Mouse (Mus musculus) cerebellum, adult 2 months (tissue): ENCODE measurements at regions not wholly inside any gene's neighbourhood (a gene's known extent, or its start where the extent isn't known, plus 50 kb on each side); places are given as distances from the start of the nearest gene placed in this dataset.

Experiments used
- DNase-seq, 2 experiments: peaks; one replicate each; pipeline ENCODE4 v3.0.0; 2021
- H3K27ac ChIP-seq: fragments of 200-500 bp; 2 replicates; pipeline ENCODE4 v1.5.1; 2012; ENCODE audit warnings: low read length, control low read depth, inconsistent platforms; ENCODE audit not compliant: insufficient read depth
- H3K27me3 ChIP-seq: fragments of 200-500 bp; 2 replicates; pipeline ENCODE4 v1.6.1; 2012; ENCODE audit warnings: inconsistent platforms, mild to moderate bottlenecking, low read length, moderate library complexity; ENCODE audit not compliant: control insufficient read depth, insufficient read depth
- H3K4me1 ChIP-seq: fragments of 200-500 bp; 2 replicates; pipeline ENCODE4 v1.6.1; 2011; ENCODE audit warnings: low read length; ENCODE audit not compliant: control insufficient read depth, insufficient read depth
- H3K4me3 ChIP-seq: fragments of 200-500 bp; replicated peaks from 2 replicates; pipeline ENCODE3; 2011; ENCODE audit warnings: mild to moderate bottlenecking, low read depth, low read length, control low read depth; ENCODE audit not compliant: insufficient read depth
- CTCF ChIP-seq: fragments of 200-500 bp; IDR thresholded peaks from 2 replicates; pipeline ENCODE4 v1.5.1; 2011; ENCODE audit warnings: low read depth, mild to moderate bottlenecking, control low read depth, low read length, moderate library complexity, borderline replicate concordance; ENCODE audit not compliant: insufficient read depth
- POLR2A ChIP-seq: fragments of 200-500 bp; IDR thresholded peaks from 2 replicates; pipeline ENCODE4 v1.6.1; 2011; ENCODE audit warnings: low read length, control low read depth, borderline replicate concordance; ENCODE audit not compliant: insufficient read depth
- WGBS: fragments of 180-500 bp; shearing (Covaris S2); methylation state at CpG from one replicate; pipeline ENCODE4 v1.1.7; 2018; 5-methylcytosine and 5-hydroxymethylcytosine counted together

GRCm38 (mm10) chr5:118364646-118365045 is 119.6 kb downstream of the 2410131K14Rik start:
- Histone ChIP-seq H3K27ac (no peak overlapping the region), H3K4me1 (no peaks in the 10 kb centered on the region), H3K27me3 (no peaks in the 10 kb centered on the region), H3K4me3 (no peak overlapping the region)
- no peak for DNase-seq
- WGBS = 95% methylated on average over 4 of the region's 4 CpGs
- no peak for TF ChIP-seq POLR2A
- TF ChIP-seq CTCF = no peak

- Histone ChIP-seq H3K27ac (no peak overlapping the region), H3K4me3 (no peak overlapping the region), H3K27me3 (no peaks in the 10 kb centered on the region), H3K4me1 (no peaks in the 10 kb centered on the region)
- no peak for TF ChIP-seq CTCF
- no peak for TF ChIP-seq POLR2A
- DNase-seq = no peak
- WGBS = 90% methylated on average over 7 of the region's 7 CpGs
These were observed 120.2 kb downstream of the 2410131K14Rik start for GRCm38 (mm10) chr5:118365196-118365595.

GRCm38 (mm10) chr5:118365651-118366050 is 120.6 kb downstream of the 2410131K14Rik start:
- H3K4me3 ChIP-seq = no peak overlapping the region
- DNase-seq = no peak
- H3K4me1 ChIP-seq = no peaks in the 10 kb centered on the region
- TF ChIP-seq CTCF (0 out of 2 replicates have a peak, but pooled peaks have one; percentile 4), POLR2A (no peak)
- 33% methylated on average over 5 of the region's 5 CpGs for WGBS
- no peak overlapping the region for H3K27ac ChIP-seq
- no peaks in the 10 kb centered on the region for H3K27me3 ChIP-seq

- 86% methylated on average over 11 of the region's 11 CpGs for WGBS
- no peak overlapping the region for H3K4me3 ChIP-seq
- no peak for TF ChIP-seq CTCF
- no peak for TF ChIP-seq POLR2A
- no peaks in the 10 kb centered on the region for H3K4me1 ChIP-seq
- DNase-seq = no peak
- no peak overlapping the region for H3K27ac ChIP-seq
- H3K27me3 ChIP-seq = no peaks in the 10 kb centered on the region
These were observed 122.0 kb downstream of the 2410131K14Rik start for GRCm38 (mm10) chr5:118367047-118367446.

- no peaks in the 10 kb centered on the region; the same call in 1 of the 2 replicates for H3K27me3 ChIP-seq
- H3K4me3 ChIP-seq = no peak overlapping the region
- no peak overlapping the region for H3K27ac ChIP-seq
- TF ChIP-seq CTCF = no peak
- no peak for TF ChIP-seq POLR2A
- 35% methylated on average over 13 of the region's 13 CpGs for WGBS
- DNase-seq = no peak
- no peaks in the 10 kb centered on the region for H3K4me1 ChIP-seq
These were observed 128.6 kb downstream of the 2410131K14Rik start for GRCm38 (mm10) chr5:118373581-118373981.

GRCm38 (mm10) chr5:118374968-118375367 is 129.9 kb downstream of the 2410131K14Rik start:
- no peaks in the 10 kb centered on the region for H3K4me1 ChIP-seq
- H3K27ac ChIP-seq = no peak overlapping the region
- no peak for TF ChIP-seq CTCF
- no peak for TF ChIP-seq POLR2A
- H3K4me3 ChIP-seq = no peak overlapping the region
- WGBS = 84% methylated on average over 2 of the region's 2 CpGs
- no peak for DNase-seq
- no peaks in the 10 kb centered on the region; the same call in 1 of the 2 replicates for H3K27me3 ChIP-seq

GRCm38 (mm10) chr5:118375916-118376315 is 130.9 kb downstream of the 2410131K14Rik start:
- Histone ChIP-seq H3K27ac (no peak overlapping the region), H3K4me1 (no peaks in the 10 kb centered on the region), H3K27me3 (no peaks in the 10 kb centered on the region; the same call in 1 of the 2 replicates), H3K4me3 (no peak overlapping the region)
- DNase-seq = no peak
- whole genome bisulfite sequencing = 90% methylated on average over 5 of the region's 5 CpGs
- no peak for TF ChIP-seq CTCF
- TF ChIP-seq POLR2A = no peak

- WGBS = 82% methylated on average over 5 of the region's 5 CpGs
- Histone ChIP-seq H3K27ac (no peak overlapping the region), H3K27me3 (no peaks in the 10 kb centered on the region; the same call in 1 of the 2 replicates), H3K4me3 (no peak overlapping the region), H3K4me1 (0 out of 2 replicates have a peak, but pooled peaks cover 4% of the 10 kb centered on the region)
- no peak for DNase-seq
- no peak for TF ChIP-seq POLR2A
- TF ChIP-seq CTCF = no peak
These were observed 131.5 kb downstream of the 2410131K14Rik start for GRCm38 (mm10) chr5:118376478-118376877.

- no peak overlapping the region for H3K27ac ChIP-seq
- no peaks in the 10 kb centered on the region; the same call in 1 of the 2 replicates for H3K27me3 ChIP-seq
- no peak for DNase-seq
- 47% methylated on average over 8 of the region's 8 CpGs for WGBS
- 0 out of 2 replicates have a peak, but pooled peaks cover 4% of the 10 kb centered on the region for H3K4me1 ChIP-seq
- no peak for TF ChIP-seq POLR2A
- no peak for TF ChIP-seq CTCF
- H3K4me3 ChIP-seq = no peak overlapping the region
These were observed 132.4 kb downstream of the 2410131K14Rik start for GRCm38 (mm10) chr5:118377402-118377848.
